Mouse (Mus musculus) hindbrain, postnatal 0 days (tissue): ENCODE data around the gene Itpkb. TPM values are rescaled to one million over a fixed set of nuclear protein-coding genes. Genes with fewer than 3 reads are reported as not detected.

ENCODE experiments used
- ATAC-seq: fragments of 200-750 bp; cut with Nextera tagmentation; 2 replicates; pipeline ENCODE4 v1.8.0; 2017; ENCODE audit warnings: mild to moderate bottlenecking, moderate TSS enrichment, moderate library complexity
- DNase-seq: peaks from one replicate; pipeline ENCODE4 v3.0.0-alpha.2; 2015; ENCODE audit warnings: low spot score
- H3K27ac ChIP-seq: fragments of 300-500 bp; sonication (generic); 2 replicates; pipeline ENCODE4 v1.5.1; 2014; ENCODE audit warnings: mild to moderate bottlenecking
- H3K27me3 ChIP-seq: fragments of 300-500 bp; sonication (generic); 2 replicates; pipeline ENCODE4 v1.6.1; 2014; ENCODE audit warnings: low read length, mixed read lengths; ENCODE audit not compliant: insufficient read depth
- H3K36me3 ChIP-seq: fragments of 300-500 bp; sonication (generic); 2 replicates; pipeline ENCODE4 v1.6.1; 2014; ENCODE audit warnings: low read length, mixed read lengths; ENCODE audit not compliant: insufficient read depth
- H3K4me1 ChIP-seq: fragments of 300-500 bp; sonication (generic); 2 replicates; pipeline ENCODE4 v1.6.1; 2014; ENCODE audit warnings: antibody characterized with exemption, low read length, mixed read lengths; ENCODE audit not compliant: insufficient read depth
- H3K4me2 ChIP-seq: fragments of 300-500 bp; sonication (generic); 2 replicates; pipeline ENCODE4 v1.6.1; 2014; ENCODE audit warnings: low read depth, mild to moderate bottlenecking, low read length, moderate library complexity, mixed read lengths
- H3K4me3 ChIP-seq: fragments of 300-500 bp; sonication (generic); 2 replicates; pipeline ENCODE4 v1.5.1; 2014; ENCODE audit warnings: low read length
- H3K9ac ChIP-seq: fragments of 300-500 bp; sonication (generic); replicated peaks from 2 replicates; pipeline ENCODE4 v1.6.1; 2014; ENCODE audit warnings: mild to moderate bottlenecking, low read length, moderate library complexity, mixed read lengths
- H3K9me3 ChIP-seq: fragments of 300-500 bp; sonication (generic); 2 replicates; pipeline ENCODE4 v1.6.1; 2016; ENCODE audit warnings: low read length, mixed read lengths
- CTCF ChIP-seq: IDR thresholded peaks from 2 replicates; pipeline ENCODE4 v1.5.1; 2016; ENCODE audit warnings: antibody characterized with exemption, control low read depth, low read depth
- WGBS: fragments of 180-500 bp; shearing (Covaris S2); extraction: QIAGEN DNeasy Blood & Tissue Kit; methylation state at CpG from one replicate; pipeline ENCODE4 v1.1.7; 2014; 5-methylcytosine and 5-hydroxymethylcytosine counted together
- polyA plus RNA-seq: library from polyadenylated mRNA; unstranded; fragments of >200 nt; fragmentation: Nextera tagmentation; extraction: Ambion mirVana; gene quantifications from 2 replicates; pipeline ENCODE4 v1.2.1, GENCODE M21; 2015
- total RNA-seq: library from RNA; depleted of rRNA; stranded (reverse); fragments of >200 nt; gene quantifications from 2 replicates; pipeline ENCODE4 v1.2.3, GENCODE M21; 2014; rRNA removed

Gene Itpkb
- total RNA-seq (16.9 and 19.0 TPM in 2 replicates), polyA plus RNA-seq (4.1 and 4.8 TPM in 2 replicates)

- Histone ChIP-seq H3K4me3 (peak within 1 kb of the TSS; percentile 63), H3K36me3 (no peaks in the 10 kb centered on the region), H3K4me1 (peaks cover 20% of the 10 kb centered on the region), H3K9ac (peak within 1 kb of the TSS; percentile 76), H3K9me3 (no peaks in the 10 kb centered on the region), H3K27ac (peak within 1 kb of the TSS; percentile 82), H3K27me3 (no peaks in the 10 kb centered on the region), H3K4me2 (peak within 1 kb of the TSS; percentile 100)
- ATAC-seq (peak; percentile 62), DNase-seq (peak; percentile 52)
- no peak for TF ChIP-seq CTCF
- 4% methylated on average over 19 of the region's 19 CpGs for WGBS
These were observed at the start of gene Itpkb for GRCm38 (mm10) chr1:180330145-180330706. TSS of gene Itpkb (plus strand) at chr1:180330485.

- H3K27ac ChIP-seq = no peak overlapping the region
- H3K4me1 ChIP-seq = no peaks in the 10 kb centered on the region
- no peak for TF ChIP-seq CTCF
- no peak overlapping the region for H3K4me2 ChIP-seq
- no peaks in the 10 kb centered on the region for H3K27me3 ChIP-seq
- 36% methylated on average over 6 of the region's 6 CpGs for WGBS
- H3K4me3 ChIP-seq = no peak overlapping the region
- H3K9me3 ChIP-seq = no peaks in the 10 kb centered on the region
- no peak overlapping the region for H3K9ac ChIP-seq
- H3K36me3 ChIP-seq = no peaks in the 10 kb centered on the region
- ATAC-seq (peak; percentile 36; the same call in 1 of the 2 replicates), DNase-seq (peak; percentile 52)
These were observed 47.7 kb upstream of the Itpkb start for GRCm38 (mm10) chr1:180282581-180282980.

GRCm38 (mm10) chr1:180283813-180284768, 46.2 kb upstream of the Itpkb start:
- TF ChIP-seq CTCF = peak; percentile 62
- H3K4me3 ChIP-seq = no peak overlapping the region
- peak overlapping the region; percentile 30; the same call in 1 of the 2 replicates for H3K4me2 ChIP-seq
- ATAC-seq (peak; percentile 84), DNase-seq (peak; percentile 78)
- H3K27me3 ChIP-seq = no peaks in the 10 kb centered on the region
- no peaks in the 10 kb centered on the region for H3K4me1 ChIP-seq
- H3K36me3 ChIP-seq = no peaks in the 10 kb centered on the region
- no peak overlapping the region for H3K9ac ChIP-seq
- 22% methylated on average over 16 of the region's 16 CpGs for WGBS
- peak overlapping the region; percentile 46 for H3K27ac ChIP-seq
- H3K9me3 ChIP-seq = no peaks in the 10 kb centered on the region

GRCm38 (mm10) chr1:180286081-180286831, 44.0 kb upstream of the Itpkb start:
- Histone ChIP-seq H3K27me3 (no peaks in the 10 kb centered on the region), H3K9ac (no peak overlapping the region), H3K9me3 (no peaks in the 10 kb centered on the region), H3K27ac (no peak overlapping the region), H3K36me3 (no peaks in the 10 kb centered on the region), H3K4me2 (no peak overlapping the region), H3K4me3 (no peak overlapping the region), H3K4me1 (no peaks in the 10 kb centered on the region)
- ATAC-seq (no peak), DNase-seq (no peak)
- 61% methylated on average over 15 of the region's 15 CpGs for WGBS
- TF ChIP-seq CTCF = no peak

- no peak for TF ChIP-seq CTCF
- WGBS = 81% methylated on average over 7 of the region's 7 CpGs
These were observed 42.1 kb upstream of the Itpkb start for GRCm38 (mm10) chr1:180288227-180288626.

GRCm38 (mm10) chr1:180288872-180289468, 41.3 kb upstream of the Itpkb start:
- no peak overlapping the region for H3K9ac ChIP-seq
- H3K36me3 ChIP-seq = no peaks in the 10 kb centered on the region
- ATAC-seq (no peak), DNase-seq (no peak)
- no peaks in the 10 kb centered on the region for H3K9me3 ChIP-seq
- H3K4me3 ChIP-seq = no peak overlapping the region
- no peaks in the 10 kb centered on the region for H3K27me3 ChIP-seq
- WGBS = 88% methylated on average over 7 of the region's 7 CpGs
- no peak for TF ChIP-seq CTCF
- no peaks in the 10 kb centered on the region for H3K4me1 ChIP-seq
- H3K27ac ChIP-seq = no peak overlapping the region
- no peak overlapping the region for H3K4me2 ChIP-seq

More at GRCm38 (mm10) chr1:180288227-180288626, 42.1 kb upstream of the Itpkb start:
- Histone ChIP-seq H3K4me1 (no peaks in the 10 kb centered on the region), H3K4me3 (no peak overlapping the region), H3K9me3 (no peaks in the 10 kb centered on the region), H3K4me2 (no peak overlapping the region), H3K36me3 (no peaks in the 10 kb centered on the region), H3K27me3 (no peaks in the 10 kb centered on the region), H3K27ac (no peak overlapping the region), H3K9ac (no peak overlapping the region)
- DNase-seq (no peak), ATAC-seq (no peak)
